Mouse (Mus musculus): ENCODE results near the gene Dnah7a. TPM values are rescaled to one million over a fixed set of nuclear protein-coding genes. Genes with fewer than 3 reads are reported as not detected.
"Not testable (repeated sequence)": the region's sequence is repeated elsewhere in the genome, so short reads cannot be mapped to it uniquely, and the experiment has no call there.

Gene Dnah7a
- polyA plus RNA-seq, 1 experiment from 2014 or later = 2.8 TPM

- not testable (repeated sequence) for H3K4me1 ChIP-seq (ENCODE audit: control insufficient read depth, insufficient read depth, low read length); ATAC-seq (ENCODE audit: insufficient number of reproducible peaks, low FRiP score, low TSS enrichment, low read depth); H3K9me3 ChIP-seq (ENCODE audit: control insufficient read depth, low read length); H3K27me3 ChIP-seq (ENCODE audit: control insufficient read depth, insufficient read depth, low read length); H3K27ac ChIP-seq (replicated peaks; ENCODE audit: low read depth, low read length); H3K4me3 ChIP-seq (ENCODE audit: low read depth, low read length); H3K4me2 ChIP-seq (ENCODE audit: low read depth, severe bottlenecking); H3K36me3 ChIP-seq (ENCODE audit: control insufficient read depth, insufficient read depth, low read length); H3K9ac ChIP-seq (ENCODE audit: low read length); DNase-seq (ENCODE audit: low spot score)
- 84% methylated on average over 1 of the region's 1 CpGs for WGBS
These were observed 234.5 kb downstream of the Dnah7a start for GRCm38 (mm10) chr1:53472084-53472483.

DNA sequence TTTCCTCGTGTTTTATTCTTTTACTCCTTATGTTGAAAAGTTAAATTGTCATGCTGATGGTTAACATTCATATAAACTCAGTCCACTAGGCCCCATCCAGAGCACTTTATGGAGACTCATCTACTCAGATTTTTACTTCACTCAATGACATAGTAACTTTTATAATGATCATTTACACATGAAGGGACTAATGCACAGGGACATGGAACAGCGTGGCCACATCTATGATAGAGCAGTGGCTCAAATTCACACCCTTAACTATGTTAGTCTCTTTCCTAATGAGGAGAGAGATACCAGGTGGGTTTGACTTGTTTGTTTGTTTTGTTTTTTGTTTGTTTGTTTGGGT, 239.3 kb downstream of the Dnah7a start:
- DNase-seq (ENCODE audit: low spot score) (no peak), ATAC-seq (ENCODE audit: insufficient number of reproducible peaks, low FRiP score, low TSS enrichment, low read depth) (no peak)
- H3K4me2 ChIP-seq (ENCODE audit: low read depth, severe bottlenecking) = no peak overlapping the region
- H3K9me3 ChIP-seq (ENCODE audit: control insufficient read depth, low read length) = no peaks in the 10 kb centered on the region
- WGBS = 84% methylated on average over 2 of the region's 2 CpGs
- no peaks in the 10 kb centered on the region for H3K27me3 ChIP-seq (ENCODE audit: control insufficient read depth, insufficient read depth, low read length)
- no peaks in the 10 kb centered on the region for H3K36me3 ChIP-seq (ENCODE audit: control insufficient read depth, insufficient read depth, low read length)
- no peaks in the 10 kb centered on the region for H3K4me1 ChIP-seq (ENCODE audit: control insufficient read depth, insufficient read depth, low read length)
- no peak overlapping the region for H3K4me3 ChIP-seq (ENCODE audit: low read depth, low read length)
- H3K27ac ChIP-seq (replicated peaks; ENCODE audit: low read depth, low read length) = no peak overlapping the region
- H3K9ac ChIP-seq (ENCODE audit: low read length) = no peak overlapping the region

DNA sequence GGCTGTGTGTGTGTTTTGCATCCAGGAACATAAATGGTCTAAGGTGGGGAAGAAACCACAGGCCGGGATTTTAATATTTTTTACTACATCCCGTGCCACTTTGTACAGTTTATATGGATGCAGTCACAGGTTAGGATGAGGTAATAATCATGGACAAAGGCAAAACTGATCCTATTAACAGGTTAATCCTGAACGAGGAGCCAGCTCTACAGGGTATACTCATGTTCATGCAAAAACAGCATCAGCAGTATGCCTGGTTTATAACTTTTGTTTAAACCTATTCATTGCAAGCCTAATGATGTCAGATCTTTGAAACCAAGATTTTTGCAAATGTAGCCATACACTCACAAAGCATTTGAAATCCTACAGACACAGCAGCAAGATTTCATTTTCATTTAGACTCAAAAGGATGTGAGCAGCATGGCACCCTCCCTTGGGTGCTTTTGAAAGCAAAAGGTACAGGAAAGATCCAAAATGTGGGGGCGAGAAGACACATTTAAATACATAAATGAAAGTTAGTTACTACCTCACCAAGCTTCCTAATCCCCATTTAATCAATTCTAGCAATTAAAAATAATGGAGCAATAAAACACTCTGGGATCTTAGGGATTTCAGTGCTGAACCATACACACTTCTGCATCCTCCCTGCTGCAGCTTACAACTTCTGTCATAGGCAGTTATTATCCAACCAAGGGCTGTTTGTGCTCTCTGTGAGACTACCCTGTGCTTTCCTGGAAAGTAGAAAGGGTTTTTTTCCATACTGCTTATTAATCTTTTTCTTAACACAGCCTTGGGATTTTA, 239.9 kb downstream of the Dnah7a start:
- not testable (repeated sequence) for DNase-seq (ENCODE audit: low spot score)
- 79% methylated on average over 4 of the region's 4 CpGs for WGBS

GRCm38 (mm10) chr1:53439173-53439572, 267.4 kb downstream of the Dnah7a start:
- not testable (repeated sequence) for H3K4me2 ChIP-seq (ENCODE audit: low read depth, severe bottlenecking); H3K4me1 ChIP-seq (ENCODE audit: control insufficient read depth, insufficient read depth, low read length); ATAC-seq (ENCODE audit: insufficient number of reproducible peaks, low FRiP score, low TSS enrichment, low read depth); H3K27ac ChIP-seq (replicated peaks; ENCODE audit: low read depth, low read length); H3K4me3 ChIP-seq (ENCODE audit: low read depth, low read length); DNase-seq (ENCODE audit: low spot score); H3K36me3 ChIP-seq (ENCODE audit: control insufficient read depth, insufficient read depth, low read length); H3K9ac ChIP-seq (ENCODE audit: low read length); H3K9me3 ChIP-seq (ENCODE audit: control insufficient read depth, low read length); H3K27me3 ChIP-seq (ENCODE audit: control insufficient read depth, insufficient read depth, low read length)
- 74% methylated on average over 3 of the region's 3 CpGs for WGBS

More for the DNA sequence above, 239.9 kb downstream of the Dnah7a start:
- not testable (repeated sequence) for H3K4me2 ChIP-seq (ENCODE audit: low read depth, severe bottlenecking); H3K4me1 ChIP-seq (ENCODE audit: control insufficient read depth, insufficient read depth, low read length); ATAC-seq (ENCODE audit: insufficient number of reproducible peaks, low FRiP score, low TSS enrichment, low read depth); H3K36me3 ChIP-seq (ENCODE audit: control insufficient read depth, insufficient read depth, low read length); H3K27ac ChIP-seq (replicated peaks; ENCODE audit: low read depth, low read length); H3K4me3 ChIP-seq (ENCODE audit: low read depth, low read length); H3K9ac ChIP-seq (ENCODE audit: low read length); H3K9me3 ChIP-seq (ENCODE audit: control insufficient read depth, low read length); H3K27me3 ChIP-seq (ENCODE audit: control insufficient read depth, insufficient read depth, low read length)

GRCm38 (mm10) chr1:53432433-53432832, 274.2 kb downstream of the Dnah7a start:
- H3K4me1 ChIP-seq (ENCODE audit: control insufficient read depth, insufficient read depth, low read length); H3K4me3 ChIP-seq (ENCODE audit: low read depth, low read length); H3K9ac ChIP-seq (ENCODE audit: low read length); H3K27ac ChIP-seq (replicated peaks; ENCODE audit: low read depth, low read length); H3K27me3 ChIP-seq (ENCODE audit: control insufficient read depth, insufficient read depth, low read length); ATAC-seq (ENCODE audit: insufficient number of reproducible peaks, low FRiP score, low TSS enrichment, low read depth); H3K36me3 ChIP-seq (ENCODE audit: control insufficient read depth, insufficient read depth, low read length); DNase-seq (ENCODE audit: low spot score); H3K4me2 ChIP-seq (ENCODE audit: low read depth, severe bottlenecking); H3K9me3 ChIP-seq (ENCODE audit: control insufficient read depth, low read length): not testable (repeated sequence)
- 76% methylated on average over 2 of the region's 2 CpGs for WGBS

DNA sequence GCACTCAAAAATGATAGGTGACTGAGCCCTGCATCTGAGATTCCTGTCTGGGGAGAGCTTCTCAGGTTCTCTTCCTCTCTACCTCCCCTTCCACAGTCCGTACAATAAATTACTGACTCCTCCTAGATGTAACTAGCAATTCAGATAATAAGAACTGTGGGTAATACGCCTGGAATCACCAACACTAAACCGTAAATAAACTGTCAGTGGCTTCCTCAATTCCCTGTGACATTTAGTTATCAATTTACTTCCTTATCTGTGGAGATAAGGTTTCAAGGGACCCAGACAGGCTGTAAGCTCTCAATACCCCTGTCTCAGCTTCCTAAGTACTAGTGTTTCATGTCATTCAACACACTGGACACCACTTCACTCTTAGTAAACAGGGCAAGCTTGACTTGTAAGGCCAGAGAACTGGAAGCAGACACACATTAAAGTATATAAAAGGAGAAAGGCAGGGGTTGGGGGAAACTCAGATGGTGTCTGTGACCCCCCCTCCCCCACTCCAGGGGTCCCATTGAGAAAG, 300.7 kb downstream of the Dnah7a start:
- Histone ChIP-seq H3K27ac (replicated peaks; ENCODE audit: low read depth, low read length) (no peak overlapping the region), H3K4me1 (ENCODE audit: control insufficient read depth, insufficient read depth, low read length) (no peaks in the 10 kb centered on the region), H3K27me3 (ENCODE audit: control insufficient read depth, insufficient read depth, low read length) (no peaks in the 10 kb centered on the region), H3K36me3 (ENCODE audit: control insufficient read depth, insufficient read depth, low read length) (no peaks in the 10 kb centered on the region), H3K9me3 (ENCODE audit: control insufficient read depth, low read length) (no peaks in the 10 kb centered on the region), H3K4me2 (ENCODE audit: low read depth, severe bottlenecking) (no peak overlapping the region), H3K4me3 (ENCODE audit: low read depth, low read length) (no peak overlapping the region), H3K9ac (ENCODE audit: low read length) (no peak overlapping the region)
- WGBS = 42% methylated on average over 3 of the region's 3 CpGs
- ATAC-seq (ENCODE audit: insufficient number of reproducible peaks, low FRiP score, low TSS enrichment, low read depth) (no peak), DNase-seq (ENCODE audit: low spot score) (no peak)

DNA sequence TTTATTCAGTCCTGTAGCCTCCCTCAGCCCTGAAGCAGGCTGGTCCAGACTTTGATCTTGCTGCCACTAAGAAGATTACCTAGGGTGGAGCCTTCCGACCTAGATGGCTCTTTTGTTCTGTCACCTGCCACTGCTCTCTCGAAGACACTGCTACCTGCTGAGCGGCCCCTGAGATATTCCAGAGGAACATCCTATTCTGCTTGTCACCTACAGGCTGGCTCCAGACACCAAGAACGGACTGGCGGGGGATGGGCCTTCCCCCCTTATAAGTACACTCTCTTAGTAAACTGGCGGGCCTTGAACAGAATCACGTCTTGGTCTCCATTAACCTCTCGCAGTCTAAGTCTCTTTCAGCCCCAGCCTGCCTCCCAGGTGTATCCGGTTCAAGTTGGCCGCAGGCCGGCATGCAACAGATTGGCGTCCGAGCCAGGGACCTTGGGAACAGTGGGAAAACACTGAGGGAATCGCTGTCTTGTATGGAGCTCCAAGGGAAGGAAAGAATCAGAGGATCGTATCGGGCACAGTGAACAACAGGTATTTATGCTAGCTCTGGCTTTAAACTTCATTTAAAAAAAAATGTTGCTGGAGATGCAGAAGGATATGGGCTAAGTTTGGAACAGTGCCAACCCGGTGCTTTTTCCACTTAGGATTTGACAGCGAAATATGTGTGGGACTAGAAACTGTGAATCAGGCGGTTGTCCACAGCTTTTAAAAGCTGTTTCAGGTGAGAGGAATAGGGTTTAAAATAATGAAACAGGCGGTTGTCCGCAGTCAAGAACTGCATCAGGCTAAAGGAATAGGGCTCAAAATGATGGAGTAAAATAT, 312.4 kb downstream of the Dnah7a start:
- H3K4me2 ChIP-seq (ENCODE audit: low read depth, severe bottlenecking) = 0 out of 2 replicates have a peak overlapping the region, but pooled peaks have one; percentile 12
- H3K36me3 ChIP-seq (ENCODE audit: control insufficient read depth, insufficient read depth, low read length); H3K27ac ChIP-seq (replicated peaks; ENCODE audit: low read depth, low read length); H3K4me3 ChIP-seq (ENCODE audit: low read depth, low read length); H3K9ac ChIP-seq (ENCODE audit: low read length); H3K4me1 ChIP-seq (ENCODE audit: control insufficient read depth, insufficient read depth, low read length); H3K9me3 ChIP-seq (ENCODE audit: control insufficient read depth, low read length); H3K27me3 ChIP-seq (ENCODE audit: control insufficient read depth, insufficient read depth, low read length); ATAC-seq (ENCODE audit: insufficient number of reproducible peaks, low FRiP score, low TSS enrichment, low read depth): not testable (repeated sequence)
- 38% methylated on average over 21 of the region's 21 CpGs for WGBS
- DNase-seq (ENCODE audit: low spot score) = peak; percentile 46

- ATAC-seq (ENCODE audit: insufficient number of reproducible peaks, low FRiP score, low TSS enrichment, low read depth) (no peak), DNase-seq (ENCODE audit: low spot score) (no peak)
- Histone ChIP-seq H3K9me3 (ENCODE audit: control insufficient read depth, low read length) (no peaks in the 10 kb centered on the region; the same call in 1 of the 2 replicates), H3K36me3 (ENCODE audit: control insufficient read depth, insufficient read depth, low read length) (no peaks in the 10 kb centered on the region), H3K27ac (replicated peaks; ENCODE audit: low read depth, low read length) (no peak overlapping the region), H3K4me2 (ENCODE audit: low read depth, severe bottlenecking) (no peak overlapping the region), H3K27me3 (ENCODE audit: control insufficient read depth, insufficient read depth, low read length) (no peaks in the 10 kb centered on the region), H3K9ac (ENCODE audit: low read length) (no peak overlapping the region), H3K4me3 (ENCODE audit: low read depth, low read length) (no peak overlapping the region), H3K4me1 (ENCODE audit: control insufficient read depth, insufficient read depth, low read length) (no peaks in the 10 kb centered on the region)
- 94% methylated on average over 12 of the region's 14 CpGs for WGBS
These were observed 317.8 kb downstream of the Dnah7a start for GRCm38 (mm10) chr1:53388762-53389161.

All from limb, embryonic 11.5 days (tissue).